Mouse (Mus musculus): ENCODE results near the gene Rxra. TPM values are rescaled to one million over a fixed set of nuclear protein-coding genes. Genes with fewer than 3 reads are reported as not detected.

The Rxra gene
- polyA plus RNA-seq, 1 experiment: 17.5 TPM

GRCm38 (mm10) chr2:27654321-27655232, 21.7 kb upstream of the Rxra start:
- no peak for DNase-seq
- Histone ChIP-seq H3K27ac (ENCODE audit: insufficient read depth, low read length) (no peak overlapping the region), H3K4me3 (replicated peaks; ENCODE audit: insufficient read depth, low read depth, low read length) (no peak overlapping the region), H3K4me1 (ENCODE audit: control insufficient read depth, insufficient read depth, low read length) (no peaks in the 10 kb centered on the region), H3K27me3 (ENCODE audit: control insufficient read depth, insufficient read depth, low read length) (no peaks in the 10 kb centered on the region)
- 59% methylated on average over 8 of the region's 8 CpGs for WGBS
- TF ChIP-seq CTCF (IDR thresholded peaks at IDR 0.05; ENCODE audit: borderline replicate concordance, insufficient read depth, low read depth, low read length) (no peak), POLR2A (IDR thresholded peaks at IDR 0.05; ENCODE audit: borderline replicate concordance, insufficient read depth, low read length) (no peak)

- TF ChIP-seq POLR2A (IDR thresholded peaks at IDR 0.05; ENCODE audit: borderline replicate concordance, insufficient read depth, low read length): no peak
- no peak for TF ChIP-seq CTCF (IDR thresholded peaks at IDR 0.05; ENCODE audit: borderline replicate concordance, insufficient read depth, low read depth, low read length)
These were observed 19.7 kb upstream of the Rxra start for GRCm38 (mm10) chr2:27656576-27656975.

DNA sequence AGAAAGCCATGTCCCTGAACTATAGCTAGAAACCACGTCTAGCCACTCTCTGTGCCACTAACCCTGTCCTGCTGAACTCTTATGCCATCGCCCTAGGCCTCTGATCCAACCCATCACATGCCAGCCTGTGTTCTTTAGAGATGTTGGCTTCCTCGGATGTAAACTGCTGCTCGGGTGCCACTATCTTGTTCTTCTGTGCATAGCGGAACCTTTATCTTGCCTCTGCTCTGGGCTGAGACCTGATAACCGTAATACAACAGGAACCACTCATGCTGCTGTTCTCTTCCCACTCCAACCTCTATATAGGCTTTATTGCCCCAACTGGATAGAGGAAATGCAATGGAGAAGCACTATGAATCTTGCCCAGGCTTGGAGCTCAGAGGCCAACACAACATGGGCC, 11.0 kb upstream of the Rxra start:
- 92% methylated on average over 6 of the region's 6 CpGs for WGBS
- Histone ChIP-seq H3K27ac (ENCODE audit: insufficient read depth, low read length) (no peak overlapping the region), H3K4me1 (ENCODE audit: control insufficient read depth, insufficient read depth, low read length) (no peaks in the 10 kb centered on the region), H3K27me3 (ENCODE audit: control insufficient read depth, insufficient read depth, low read length) (no peaks in the 10 kb centered on the region), H3K4me3 (replicated peaks; ENCODE audit: insufficient read depth, low read depth, low read length) (no peak overlapping the region)
- DNase-seq: no peak
- TF ChIP-seq POLR2A (IDR thresholded peaks at IDR 0.05; ENCODE audit: borderline replicate concordance, insufficient read depth, low read length) (no peak), CTCF (IDR thresholded peaks at IDR 0.05; ENCODE audit: borderline replicate concordance, insufficient read depth, low read depth, low read length) (no peak)

More at GRCm38 (mm10) chr2:27656576-27656975, 19.7 kb upstream of the Rxra start:
- no peaks in the 10 kb centered on the region for H3K27me3 ChIP-seq (ENCODE audit: control insufficient read depth, insufficient read depth, low read length)
- H3K4me3 ChIP-seq (replicated peaks; ENCODE audit: insufficient read depth, low read depth, low read length): no peak overlapping the region
- H3K4me1 ChIP-seq (ENCODE audit: control insufficient read depth, insufficient read depth, low read length): no peaks in the 10 kb centered on the region
- no peak for DNase-seq
- no peak overlapping the region for H3K27ac ChIP-seq (ENCODE audit: insufficient read depth, low read length)

DNA sequence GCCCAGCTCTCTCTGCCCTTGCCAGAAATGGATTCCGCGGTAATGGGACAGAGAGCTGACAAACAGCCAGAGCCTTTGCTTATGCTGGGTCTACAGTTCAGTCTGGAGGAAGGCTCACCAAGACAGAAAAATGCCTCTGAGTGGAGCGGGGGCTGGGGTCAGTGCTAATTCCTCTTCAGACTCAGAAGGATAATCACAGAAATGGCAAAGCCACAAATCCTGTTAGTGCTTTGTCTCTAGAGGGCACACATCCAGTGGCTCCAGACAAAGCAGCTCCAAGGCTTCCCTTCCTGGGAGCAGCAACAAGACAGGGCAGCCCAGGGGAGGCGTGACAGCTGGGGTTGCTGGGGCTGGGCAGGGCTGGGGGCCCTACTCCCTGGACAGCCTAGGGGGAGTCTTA, 9.5 kb upstream of the Rxra start:
- Histone ChIP-seq H3K27me3 (ENCODE audit: control insufficient read depth, insufficient read depth, low read length) (no peaks in the 10 kb centered on the region), H3K27ac (ENCODE audit: insufficient read depth, low read length) (no peak overlapping the region), H3K4me3 (replicated peaks; ENCODE audit: insufficient read depth, low read depth, low read length) (no peak overlapping the region), H3K4me1 (ENCODE audit: control insufficient read depth, insufficient read depth, low read length) (no peaks in the 10 kb centered on the region)
- TF ChIP-seq CTCF (IDR thresholded peaks at IDR 0.05; ENCODE audit: borderline replicate concordance, insufficient read depth, low read depth, low read length) (no peak), POLR2A (IDR thresholded peaks at IDR 0.05; ENCODE audit: borderline replicate concordance, insufficient read depth, low read length) (no peak)
- no peak for DNase-seq
- WGBS: 45% methylated on average over 4 of the region's 4 CpGs

- Histone ChIP-seq H3K4me3 (replicated peaks; ENCODE audit: insufficient read depth, low read depth, low read length) (no peak overlapping the region), H3K27me3 (ENCODE audit: control insufficient read depth, insufficient read depth, low read length) (no peaks in the 10 kb centered on the region), H3K4me1 (ENCODE audit: control insufficient read depth, insufficient read depth, low read length) (no peaks in the 10 kb centered on the region), H3K27ac (ENCODE audit: insufficient read depth, low read length) (no peak overlapping the region)
- DNase-seq: no peak
- TF ChIP-seq POLR2A (IDR thresholded peaks at IDR 0.05; ENCODE audit: borderline replicate concordance, insufficient read depth, low read length) (no peak), CTCF (IDR thresholded peaks at IDR 0.05; ENCODE audit: borderline replicate concordance, insufficient read depth, low read depth, low read length) (no peak)
- 46% methylated on average over 4 of the region's 4 CpGs for WGBS
These were observed 8.6 kb upstream of the Rxra start for GRCm38 (mm10) chr2:27667677-27668076.

DNA sequence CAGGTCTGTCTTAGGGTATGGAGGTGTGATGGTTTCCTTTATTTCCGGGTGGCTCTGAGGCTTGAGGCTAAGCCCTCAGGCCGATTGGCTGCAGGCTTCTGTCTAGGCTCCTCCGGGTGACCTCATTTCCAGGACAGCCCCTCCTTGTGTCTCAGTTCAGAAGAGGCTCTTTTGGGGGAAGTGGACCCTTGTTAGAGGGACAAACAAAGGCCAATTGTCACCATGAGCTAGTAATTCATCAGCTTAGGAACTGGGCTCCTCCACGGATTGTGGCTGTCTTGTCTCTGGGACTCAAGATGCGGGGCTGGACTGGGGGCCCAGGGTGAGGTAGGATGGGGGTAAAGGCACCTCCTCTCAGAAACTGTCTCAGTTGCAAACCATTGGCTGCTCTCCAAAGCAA, 5.5 kb upstream of the Rxra start:
- TF ChIP-seq POLR2A (IDR thresholded peaks at IDR 0.05; ENCODE audit: borderline replicate concordance, insufficient read depth, low read length) (no peak), CTCF (IDR thresholded peaks at IDR 0.05; ENCODE audit: borderline replicate concordance, insufficient read depth, low read depth, low read length) (no peak)
- DNase-seq: no peak
- Histone ChIP-seq H3K27ac (ENCODE audit: insufficient read depth, low read length) (no peak overlapping the region), H3K4me3 (replicated peaks; ENCODE audit: insufficient read depth, low read depth, low read length) (no peak overlapping the region), H3K27me3 (ENCODE audit: control insufficient read depth, insufficient read depth, low read length) (no peaks in the 10 kb centered on the region), H3K4me1 (ENCODE audit: control insufficient read depth, insufficient read depth, low read length) (no peaks in the 10 kb centered on the region)
- 68% methylated on average over 5 of the region's 5 CpGs for WGBS

DNA sequence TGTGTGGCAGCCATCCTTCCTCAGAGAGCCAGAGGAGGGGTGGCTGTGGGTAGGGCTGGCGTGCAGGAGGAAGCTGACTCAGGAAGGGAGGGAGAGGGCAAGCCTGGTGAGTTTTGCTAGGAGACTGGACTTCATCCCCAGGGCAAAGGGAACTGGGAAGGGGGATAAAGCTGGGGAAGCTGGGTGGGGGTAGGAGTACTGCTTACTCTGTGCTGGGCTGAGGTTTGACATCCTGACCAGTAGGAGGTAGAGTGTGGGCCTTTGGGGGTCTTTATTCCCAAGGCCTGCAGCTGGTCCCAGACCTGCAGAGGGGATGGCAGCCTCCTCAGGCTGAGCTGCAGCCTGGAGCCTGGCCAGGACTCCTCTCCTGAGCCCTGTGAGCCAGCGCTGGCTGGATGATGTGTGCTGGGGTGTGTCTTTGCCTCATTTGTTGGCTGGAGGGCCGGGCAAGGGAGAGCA, 4.6 kb upstream of the Rxra start:
- no peak for DNase-seq
- Histone ChIP-seq H3K27me3 (ENCODE audit: control insufficient read depth, insufficient read depth, low read length) (no peaks in the 10 kb centered on the region), H3K4me3 (replicated peaks; ENCODE audit: insufficient read depth, low read depth, low read length) (no peak overlapping the region), H3K4me1 (ENCODE audit: control insufficient read depth, insufficient read depth, low read length) (no peaks in the 10 kb centered on the region), H3K27ac (ENCODE audit: insufficient read depth, low read length) (no peak overlapping the region)
- WGBS: 17% methylated on average over 3 of the region's 3 CpGs
- TF ChIP-seq POLR2A (IDR thresholded peaks at IDR 0.05; ENCODE audit: borderline replicate concordance, insufficient read depth, low read length): no peak
- no peak for TF ChIP-seq CTCF (IDR thresholded peaks at IDR 0.05; ENCODE audit: borderline replicate concordance, insufficient read depth, low read depth, low read length)

Data from cerebellum, adult 2 months (tissue).